Comparison of ENCODE assay signal across 23 mouse cellular contexts in the genomic region with DNA sequence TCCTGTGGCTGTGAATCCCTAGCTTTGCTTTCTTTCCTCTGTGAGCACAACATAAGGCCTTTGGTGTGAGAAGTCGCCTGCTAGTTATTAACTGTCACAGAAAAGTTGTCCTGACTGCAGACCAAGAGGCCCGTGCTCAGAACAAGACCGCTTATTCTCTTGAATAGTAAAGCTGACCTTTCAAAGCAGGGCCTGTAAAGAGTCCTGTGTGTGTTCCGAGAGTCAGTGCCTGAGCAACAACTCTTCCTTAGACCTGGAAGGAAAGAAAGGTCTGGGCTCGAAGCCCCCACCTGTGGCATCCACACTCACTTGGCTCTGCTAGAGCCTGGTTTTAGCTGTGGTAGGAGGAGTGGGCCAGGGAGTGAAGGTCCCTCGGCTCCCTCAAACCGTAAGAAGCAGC. TPM values are rescaled to one million over a fixed set of nuclear protein-coding genes. Genes with fewer than 3 reads are reported as not detected.
DNase-seq lines count a peak whose midpoint lies in the region; ATAC-seq lines count a peak whose summit lies in the region.
"Had no signal": no experiment of that assay in that cellular context is flagged by ENCODE, and none has a peak within 500 bp of the region (broad histone marks: within the 10 kb centered on the region; RNA-seq: fewer than 3 reads in every experiment).

No protein-coding gene starts in this region.

- 0 out of 2 replicates have a peak, but pooled peaks have one; percentile 24 for ATAC-seq in forebrain, embryonic 14.5 days
- no peak for ATAC-seq in forebrain, embryonic 16.5 days
- no peak for ATAC-seq in midbrain, embryonic 15.5 days (replicated peaks)
- no peak for ATAC-seq in neural tube, embryonic 13.5 days (ENCODE audit: low read depth)
- ATAC-seq: activated CD4-positive, CD25-positive, alpha-beta regulatory T cell, adult 4 months; forebrain, embryonic 15.5 days; intestine, embryonic 15.5 days had no signal

- no peak overlapping the region for H3K9ac ChIP-seq in forebrain, embryonic 14.5 days (ENCODE audit: low read length)
- H3K9ac ChIP-seq in forebrain, embryonic 16.5 days (replicated peaks; ENCODE audit: low read depth, low read length) = no peak overlapping the region
- H3K9ac ChIP-seq in midbrain, embryonic 15.5 days = no peak overlapping the region
- no peak overlapping the region for H3K9ac ChIP-seq in neural tube, embryonic 13.5 days
- H3K9ac ChIP-seq: forebrain, embryonic 15.5 days; hindbrain, embryonic 15.5 days; intestine, embryonic 15.5 days had no signal

- no peak overlapping the region for H3K4me2 ChIP-seq in forebrain, embryonic 14.5 days (ENCODE audit: low read length)
- no peak overlapping the region for H3K4me2 ChIP-seq in forebrain, embryonic 16.5 days (ENCODE audit: low read length)
- no peak overlapping the region for H3K4me2 ChIP-seq in midbrain, embryonic 15.5 days
- H3K4me2 ChIP-seq in neural tube, embryonic 13.5 days = no peak overlapping the region
- H3K4me2 ChIP-seq: forebrain, embryonic 15.5 days; heart, embryonic 11.5 days; intestine, embryonic 15.5 days had no signal

- H3K36me3 ChIP-seq in forebrain, embryonic 14.5 days (ENCODE audit: control insufficient read depth, insufficient read depth, low read length) = no peaks in the 10 kb centered on the region
- H3K36me3 ChIP-seq in forebrain, embryonic 16.5 days (ENCODE audit: control insufficient read depth, insufficient read depth) = no peaks in the 10 kb centered on the region
- H3K36me3 ChIP-seq in midbrain, embryonic 10.5 days = no peaks in the 10 kb centered on the region
- no peaks in the 10 kb centered on the region for H3K36me3 ChIP-seq in midbrain, embryonic 15.5 days (replicated peaks)
- H3K36me3 ChIP-seq in neural tube, embryonic 13.5 days = no peaks in the 10 kb centered on the region; the same call in 1 of the 2 replicates
- H3K36me3 ChIP-seq: forebrain, embryonic 15.5 days; hindbrain, embryonic 15.5 days; intestine, embryonic 15.5 days had no signal

- no peak overlapping the region for H3K4me3 ChIP-seq in forebrain, embryonic 14.5 days (ENCODE audit: low read depth, low read length)
- H3K4me3 ChIP-seq in forebrain, embryonic 16.5 days (replicated peaks; ENCODE audit: low read length) = no peak overlapping the region
- H3K4me3 ChIP-seq in midbrain, embryonic 10.5 days = no peak overlapping the region
- no peak overlapping the region for H3K4me3 ChIP-seq in midbrain, embryonic 15.5 days
- no peak overlapping the region for H3K4me3 ChIP-seq in neural tube, embryonic 13.5 days
- H3K4me3 ChIP-seq: forebrain, embryonic 15.5 days; gastrocnemius, adult 2 months; hindbrain, embryonic 15.5 days; intestine, embryonic 15.5 days had no signal

- WGBS in forebrain, embryonic 14.5 days = 10% methylated on average over 7 of the region's 7 CpGs
- 11% methylated on average over 7 of the region's 7 CpGs for WGBS in forebrain, embryonic 16.5 days
- 10% methylated on average over 7 of the region's 7 CpGs for WGBS in midbrain, embryonic 10.5 days
- WGBS in midbrain, embryonic 15.5 days = 18% methylated on average over 7 of the region's 7 CpGs
- WGBS in neural tube, embryonic 13.5 days = 12% methylated on average over 7 of the region's 7 CpGs

- H3K27ac ChIP-seq in forebrain, embryonic 14.5 days (ENCODE audit: low read depth, low read length) = no peak overlapping the region
- no peak overlapping the region for H3K27ac ChIP-seq in forebrain, embryonic 16.5 days (ENCODE audit: low read length)
- H3K27ac ChIP-seq in midbrain, embryonic 10.5 days (replicated peaks) = no peak overlapping the region
- H3K27ac ChIP-seq in midbrain, embryonic 15.5 days = no peak overlapping the region
- H3K27ac ChIP-seq in neural tube, embryonic 13.5 days (replicated peaks) = 0 out of 2 replicates have a peak overlapping the region, but pooled peaks have one; percentile 95
- H3K27ac ChIP-seq: forebrain, embryonic 15.5 days; gastrocnemius, adult 2 months; hindbrain, embryonic 15.5 days; intestine, embryonic 15.5 days had no signal

- peaks cover 67% of the 10 kb centered on the region for H3K27me3 ChIP-seq in forebrain, embryonic 14.5 days (replicated peaks; ENCODE audit: control insufficient read depth, insufficient read depth, low read length)
- peaks cover 76% of the 10 kb centered on the region for H3K27me3 ChIP-seq in forebrain, embryonic 16.5 days (replicated peaks; ENCODE audit: control insufficient read depth, insufficient read depth, low read length)
- H3K27me3 ChIP-seq in midbrain, embryonic 10.5 days (ENCODE audit: low read depth, poor library complexity, severe bottlenecking) = peaks cover 100% of the 10 kb centered on the region
- H3K27me3 ChIP-seq in midbrain, embryonic 15.5 days (replicated peaks) = peaks cover 72% of the 10 kb centered on the region
- peaks cover 92% of the 10 kb centered on the region for H3K27me3 ChIP-seq in neural tube, embryonic 13.5 days

- no peaks in the 10 kb centered on the region for H3K4me1 ChIP-seq in forebrain, embryonic 14.5 days (ENCODE audit: control insufficient read depth, insufficient read depth, low read length)
- H3K4me1 ChIP-seq in forebrain, embryonic 16.5 days (replicated peaks; ENCODE audit: control insufficient read depth, insufficient read depth, low read length) = 0 out of 2 replicates have a peak, but pooled peaks cover 3% of the 10 kb centered on the region
- peaks cover 40% of the 10 kb centered on the region for H3K4me1 ChIP-seq in midbrain, embryonic 10.5 days
- H3K4me1 ChIP-seq in midbrain, embryonic 15.5 days = peaks cover 5% of the 10 kb centered on the region; the same call in 1 of the 2 replicates
- peaks cover 42% of the 10 kb centered on the region for H3K4me1 ChIP-seq in neural tube, embryonic 13.5 days (replicated peaks)

- peak; percentile 21 for DNase-seq in embryo, embryonic 10.5 days (ENCODE audit: low spot score)
- DNase-seq in embryo, embryonic 10 days (ENCODE audit: low spot score) = no peak
- no peak for DNase-seq in forebrain, embryonic 14.5 days (ENCODE audit: low spot score)
- DNase-seq in midbrain, embryonic 10.5 days (ENCODE audit: low spot score) = peak; percentile 21
- DNase-seq: adrenal gland, adult 8-10 months; adrenal gland, postnatal 25 days; cerebellum, adult 8-10 months; cerebellum, postnatal 36 days; gastrocnemius, adult 2 months; gastrocnemius, postnatal 14 days; heart, adult 11 months had no signal

- H3K9me3 ChIP-seq in forebrain, embryonic 14.5 days (replicated peaks; ENCODE audit: control insufficient read depth, low read length) = no peaks in the 10 kb centered on the region; the same call in 1 of the 2 replicates
- H3K9me3 ChIP-seq in forebrain, embryonic 16.5 days (ENCODE audit: control insufficient read depth, low read length) = peaks cover 5% of the 10 kb centered on the region; the same call in 1 of the 2 replicates
- H3K9me3 ChIP-seq in midbrain, embryonic 10.5 days (replicated peaks) = peaks cover 13% of the 10 kb centered on the region
- no peaks in the 10 kb centered on the region for H3K9me3 ChIP-seq in midbrain, embryonic 15.5 days
- 0 out of 2 replicates have a peak, but pooled peaks cover 3% of the 10 kb centered on the region for H3K9me3 ChIP-seq in neural tube, embryonic 13.5 days
- H3K9me3 ChIP-seq: hindbrain, embryonic 15.5 days; intestine, embryonic 15.5 days had no signal

RNA-seq across cellular contexts. Expression of a gene that starts 8.3 kb away (rescaled TPM):
- polyA plus RNA-seq in forebrain, embryonic 14.5 days (2014; fragmentation: Nextera tagmentation; extraction: Ambion mirVana) = not detected in 2 replicates
- not detected in 2 replicates for polyA plus RNA-seq in forebrain, embryonic 16.5 days (2015; fragmentation: Nextera tagmentation; extraction: Ambion mirVana)
- 2.0 and 3.3 TPM in 2 replicates for polyA plus RNA-seq in midbrain, embryonic 10.5 days (2016; fragmentation: Nextera tagmentation; extraction: Ambion mirVana)
- 1.1 and 3.2 TPM in 2 replicates for polyA plus RNA-seq in midbrain, embryonic 15.5 days (2015; fragmentation: Nextera tagmentation; extraction: Ambion mirVana)
- polyA plus RNA-seq in neural tube, embryonic 13.5 days (2015; fragmentation: Nextera tagmentation; extraction: Ambion mirVana) = 53.2 and 55.7 TPM in 2 replicates
- polyA plus RNA-seq: activated CD4-positive, CD25-positive, alpha-beta regulatory T cell, adult 4 months; cortical plate, adult 2 months; forebrain, embryonic 11.5 days; frontal cortex, adult 2 months; heart, embryonic 11.5 days; heart, postnatal 0 days had no signal

RNA-seq across cellular contexts. Expression of a gene that starts 32.1 kb away (rescaled TPM):
- polyA plus RNA-seq in forebrain, embryonic 14.5 days (2014; fragmentation: Nextera tagmentation; extraction: Ambion mirVana) = 506 and 646 TPM in 2 replicates
- 479 and 511 TPM in 2 replicates for polyA plus RNA-seq in forebrain, embryonic 16.5 days (2015; fragmentation: Nextera tagmentation; extraction: Ambion mirVana)
- polyA plus RNA-seq in midbrain, embryonic 10.5 days (2016; fragmentation: Nextera tagmentation; extraction: Ambion mirVana) = 1,028 and 1,324 TPM in 2 replicates
- polyA plus RNA-seq in midbrain, embryonic 15.5 days (2015; fragmentation: Nextera tagmentation; extraction: Ambion mirVana) = 375 and 382 TPM in 2 replicates
- 495 and 526 TPM in 2 replicates for polyA plus RNA-seq in neural tube, embryonic 13.5 days (2015; fragmentation: Nextera tagmentation; extraction: Ambion mirVana)

RNA-seq across cellular contexts. Expression of a gene that starts 47.9 kb away (rescaled TPM):
- 3.9 and 4.8 TPM in 2 replicates for polyA plus RNA-seq in forebrain, embryonic 14.5 days (2014; fragmentation: Nextera tagmentation; extraction: Ambion mirVana)
- polyA plus RNA-seq in forebrain, embryonic 16.5 days (2015; fragmentation: Nextera tagmentation; extraction: Ambion mirVana) = 3.8 and 4.3 TPM in 2 replicates
- polyA plus RNA-seq in midbrain, embryonic 10.5 days (2016; fragmentation: Nextera tagmentation; extraction: Ambion mirVana) = 6.5 and 8.8 TPM in 2 replicates
- 3.8 and 5.0 TPM in 2 replicates for polyA plus RNA-seq in midbrain, embryonic 15.5 days (2015; fragmentation: Nextera tagmentation; extraction: Ambion mirVana)
- 10.1 and 10.8 TPM in 2 replicates for polyA plus RNA-seq in neural tube, embryonic 13.5 days (2015; fragmentation: Nextera tagmentation; extraction: Ambion mirVana)
- polyA plus RNA-seq: activated CD4-positive, CD25-positive, alpha-beta regulatory T cell, adult 4 months had no signal

Comparison
In these comparisons a context has a peak if more than half of its experiments do, and no peak if none do; other contexts are left out.
1. DNase-seq: peak in embryo, embryonic 10.5 days (single experiment) and midbrain, embryonic 10.5 days (single experiment); none in embryo, embryonic 10 days (single experiment) and forebrain, embryonic 14.5 days (single experiment).
2. RNA of a gene that starts 8.3 kb away (polyA plus RNA-seq): 53.2 to 55.7 TPM in neural tube, embryonic 13.5 days; 2.0 to 3.3 TPM in midbrain, embryonic 10.5 days, 1.1 to 3.2 TPM in midbrain, embryonic 15.5 days, not detected in forebrain, embryonic 16.5 days and not detected in forebrain, embryonic 14.5 days; every median in the first group is over 10 times any median in the second.